Mouse (Mus musculus): Measurements from ENCODE around the gene Ebf4.

DNA sequence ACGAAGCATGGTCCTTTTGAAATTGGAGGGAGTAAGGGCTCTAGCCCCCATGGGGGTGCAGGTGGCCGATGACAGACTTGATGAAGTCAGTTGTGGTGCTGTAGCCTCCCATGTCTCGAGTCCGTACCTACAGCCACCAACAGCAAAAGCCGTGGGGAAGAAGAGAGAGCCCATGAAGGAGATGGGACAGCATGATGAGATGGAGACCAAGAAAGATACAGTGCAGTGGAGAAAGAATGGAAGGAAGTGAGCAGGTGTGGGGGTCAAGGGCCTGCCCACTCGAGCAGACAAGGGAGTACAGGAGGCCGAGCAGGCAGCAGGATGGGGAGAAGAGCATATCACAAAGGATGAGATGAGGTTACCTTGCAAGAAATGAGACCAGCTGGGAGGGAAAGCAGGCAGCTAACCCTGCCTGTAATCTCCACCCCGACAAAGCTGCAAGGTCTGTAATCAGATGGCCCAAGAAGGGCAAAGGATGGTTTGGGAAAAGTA is 15.3 kb upstream of the Ebf4 start:
- TF ChIP-seq CTCF (IDR thresholded peaks at IDR 0.05; ENCODE audit: low read depth) (no peak), EP300 (optimal IDR thresholded peaks at IDR 0.05) (no peak)

All from stomach, postnatal 0 days (tissue).